Comparison of ENCODE assay signal across 8 mouse cellular contexts in the genomic region with DNA sequence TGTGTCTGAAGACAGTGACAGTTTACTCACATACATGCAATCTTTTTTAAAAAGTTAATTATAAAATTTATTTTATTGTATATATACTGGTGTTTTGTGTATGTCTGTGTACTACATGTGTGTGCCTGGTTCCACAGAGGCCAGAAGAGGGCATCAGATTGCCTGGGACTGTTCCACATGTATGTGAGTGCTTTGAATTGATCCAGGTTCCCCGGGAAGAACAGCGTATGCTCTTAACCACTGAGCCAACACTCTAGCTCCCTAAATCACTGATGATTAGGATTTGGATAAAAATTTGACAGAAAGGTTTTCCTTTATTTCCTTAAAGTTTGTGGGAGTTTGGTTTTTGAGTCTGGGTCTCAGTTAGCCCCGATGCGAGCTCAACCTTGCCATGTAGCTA. TPM values are rescaled to one million over a fixed set of nuclear protein-coding genes. Genes with fewer than 3 reads are reported as not detected.
DNase-seq lines count a peak whose midpoint lies in the region; ATAC-seq lines count a peak whose summit lies in the region.

No protein-coding gene starts in this region.

- peak overlapping the region; percentile 72 for H3K9ac ChIP-seq in hindbrain, embryonic 12.5 days
- H3K9ac ChIP-seq in midbrain, embryonic 12.5 days (replicated peaks) = peak overlapping the region; percentile 83

- 42% methylated on average over 4 of the region's 4 CpGs for WGBS in hindbrain, embryonic 12.5 days
- 46% methylated on average over 4 of the region's 4 CpGs for WGBS in midbrain, embryonic 12.5 days

- no peaks in the 10 kb centered on the region for H3K9me3 ChIP-seq in hindbrain, embryonic 12.5 days (replicated peaks)
- no peaks in the 10 kb centered on the region for H3K9me3 ChIP-seq in midbrain, embryonic 12.5 days

- ATAC-seq in common myeloid progenitor, adult 5-6 weeks (replicated peaks; ENCODE audit: low read depth, poor library complexity, severe bottlenecking) = 0 out of 2 replicates have a peak, but pooled peaks have one; percentile 39
- no peak for ATAC-seq in hindbrain, embryonic 12.5 days (ENCODE audit: low FRiP score)
- 0 out of 2 replicates have a peak, but pooled peaks have one; percentile 38 for ATAC-seq in midbrain, embryonic 12.5 days (ENCODE audit: low FRiP score, low read depth)

- peak overlapping the region; percentile 85; the same call in 1 of the 2 replicates for H3K27ac ChIP-seq in hindbrain, embryonic 12.5 days
- H3K27ac ChIP-seq in midbrain, embryonic 12.5 days (replicated peaks) = peak overlapping the region; percentile 78

- H3K27me3 ChIP-seq in hindbrain, embryonic 12.5 days = no peaks in the 10 kb centered on the region
- no peaks in the 10 kb centered on the region for H3K27me3 ChIP-seq in midbrain, embryonic 12.5 days

- H3K4me3 ChIP-seq in hindbrain, embryonic 12.5 days = peak overlapping the region; percentile 74
- peak overlapping the region; percentile 88 for H3K4me3 ChIP-seq in midbrain, embryonic 12.5 days

- H3K4me2 ChIP-seq in hindbrain, embryonic 12.5 days (replicated peaks) = peak overlapping the region; percentile 64
- peak overlapping the region; percentile 86 for H3K4me2 ChIP-seq in midbrain, embryonic 12.5 days (replicated peaks)

- peaks cover 12% of the 10 kb centered on the region for H3K4me1 ChIP-seq in hindbrain, embryonic 12.5 days
- peaks cover 13% of the 10 kb centered on the region for H3K4me1 ChIP-seq in midbrain, embryonic 12.5 days

- H3K36me3 ChIP-seq in hindbrain, embryonic 12.5 days = peaks cover 19% of the 10 kb centered on the region
- peaks cover 23% of the 10 kb centered on the region for H3K36me3 ChIP-seq in midbrain, embryonic 12.5 days

- DNase-seq in retina, adult 2 months (ENCODE audit: low read depth, low spot score) = peak; percentile 2
- no peak for DNase-seq in retina, embryonic 14.5 days (ENCODE audit: low spot score)
- no peak for DNase-seq in right cerebral cortex, postnatal 14 days
- DNase-seq in kidney, postnatal 4 days = no peak
- no peak for DNase-seq in yolk sac, embryonic 10.5 days (ENCODE audit: low spot score)

RNA-seq across cellular contexts. Expression of gene Nup85, which starts 0.8 kb away (rescaled TPM):
- total RNA-seq in common myeloid progenitor, adult 5-6 weeks (2017) = 147 and 175 TPM in 2 replicates
- polyA plus RNA-seq in hindbrain, embryonic 12.5 days (2016; fragmentation: Nextera tagmentation; extraction: Ambion mirVana) = 139 and 144 TPM in 2 replicates
- 168 and 172 TPM in 2 replicates for polyA plus RNA-seq in midbrain, embryonic 12.5 days (2016; fragmentation: Nextera tagmentation; extraction: Ambion mirVana)

RNA-seq across cellular contexts. Expression of gene Sumo2, which starts 27.3 kb away (rescaled TPM):
- total RNA-seq in common myeloid progenitor, adult 5-6 weeks (2017) = 592 and 605 TPM in 2 replicates
- polyA plus RNA-seq in hindbrain, embryonic 12.5 days (2016; fragmentation: Nextera tagmentation; extraction: Ambion mirVana) = 1,185 and 1,202 TPM in 2 replicates
- 1,412 and 1,429 TPM in 2 replicates for polyA plus RNA-seq in midbrain, embryonic 12.5 days (2016; fragmentation: Nextera tagmentation; extraction: Ambion mirVana)

RNA-seq across cellular contexts. Expression of gene Mrps7, which starts 40.3 kb away (rescaled TPM):
- total RNA-seq in common myeloid progenitor, adult 5-6 weeks (2017) = 31.7 and 39.0 TPM in 2 replicates
- polyA plus RNA-seq in hindbrain, embryonic 12.5 days (2016; fragmentation: Nextera tagmentation; extraction: Ambion mirVana) = 86.0 and 86.6 TPM in 2 replicates
- polyA plus RNA-seq in midbrain, embryonic 12.5 days (2016; fragmentation: Nextera tagmentation; extraction: Ambion mirVana) = 85.7 and 89.0 TPM in 2 replicates

RNA-seq across cellular contexts. Expression of gene Gga3, which starts 40.4 kb away (rescaled TPM):
- total RNA-seq in common myeloid progenitor, adult 5-6 weeks (2017) = 21.3 and 38.2 TPM in 2 replicates
- polyA plus RNA-seq in hindbrain, embryonic 12.5 days (2016; fragmentation: Nextera tagmentation; extraction: Ambion mirVana) = 30.3 and 33.7 TPM in 2 replicates
- 34.6 and 37.2 TPM in 2 replicates for polyA plus RNA-seq in midbrain, embryonic 12.5 days (2016; fragmentation: Nextera tagmentation; extraction: Ambion mirVana)

RNA-seq across cellular contexts. Expression of gene Jpt1, which starts 49.2 kb away (rescaled TPM):
- total RNA-seq in common myeloid progenitor, adult 5-6 weeks (2017) = 152 and 171 TPM in 2 replicates
- polyA plus RNA-seq in hindbrain, embryonic 12.5 days (2016; fragmentation: Nextera tagmentation; extraction: Ambion mirVana) = 953 and 959 TPM in 2 replicates
- polyA plus RNA-seq in midbrain, embryonic 12.5 days (2016; fragmentation: Nextera tagmentation; extraction: Ambion mirVana) = 1,008 and 1,026 TPM in 2 replicates
